Mouse (Mus musculus): ENCODE data around the gene Kcnmb2. TPM values are rescaled to one million over a fixed set of nuclear protein-coding genes. Genes with fewer than 3 reads are reported as not detected.

Gene Kcnmb2
- polyA plus RNA-seq, 1 experiment from 2014 or later = 0.29 TPM

- DNase-seq (no peak), ATAC-seq (ENCODE audit: low read depth) (no peak)
- Histone ChIP-seq H3K4me1 (replicated peaks) (no peaks in the 10 kb centered on the region), H3K27ac (no peak overlapping the region), H3K9ac (no peak overlapping the region), H3K27me3 (no peaks in the 10 kb centered on the region), H3K9me3 (replicated peaks) (no peaks in the 10 kb centered on the region), H3K4me2 (no peak overlapping the region), H3K36me3 (no peaks in the 10 kb centered on the region), H3K4me3 (replicated peaks) (no peak overlapping the region)
- 16% methylated on average over 6 of the region's 6 CpGs for WGBS (ENCODE audit: insufficient replicate concordance)
Measured at GRCm38 (mm10) chr3:31941478-31941877, 39.2 kb downstream of the Kcnmb2 start.

DNA sequence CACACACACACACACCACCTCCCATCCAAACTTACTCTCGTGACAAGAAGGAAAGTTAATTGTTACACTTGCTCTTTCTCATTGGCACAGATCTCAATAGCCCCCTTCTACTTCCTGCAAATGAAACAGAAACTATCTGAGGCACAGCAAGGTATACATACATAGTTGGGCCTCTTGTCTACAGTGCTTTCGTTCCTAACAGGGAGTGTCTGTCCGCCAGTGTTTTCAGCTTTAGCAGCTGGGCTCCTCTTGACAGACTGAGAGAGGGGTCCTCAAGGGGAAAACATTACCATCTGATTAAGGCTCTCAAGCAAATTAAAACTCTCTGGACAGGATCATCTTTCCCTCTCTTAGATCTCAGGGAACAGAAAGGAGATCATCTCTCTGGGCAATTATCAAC lies 51.9 kb downstream of the Kcnmb2 start:
- Histone ChIP-seq H3K4me1 (replicated peaks) (no peaks in the 10 kb centered on the region), H3K4me3 (replicated peaks) (no peak overlapping the region), H3K9ac (no peak overlapping the region), H3K27me3 (no peaks in the 10 kb centered on the region), H3K27ac (no peak overlapping the region), H3K9me3 (replicated peaks) (no peaks in the 10 kb centered on the region), H3K4me2 (no peak overlapping the region), H3K36me3 (no peaks in the 10 kb centered on the region)
- DNase-seq (no peak), ATAC-seq (ENCODE audit: low read depth) (no peak)
- 59% methylated on average over 3 of the region's 3 CpGs for WGBS (ENCODE audit: insufficient replicate concordance)

DNA sequence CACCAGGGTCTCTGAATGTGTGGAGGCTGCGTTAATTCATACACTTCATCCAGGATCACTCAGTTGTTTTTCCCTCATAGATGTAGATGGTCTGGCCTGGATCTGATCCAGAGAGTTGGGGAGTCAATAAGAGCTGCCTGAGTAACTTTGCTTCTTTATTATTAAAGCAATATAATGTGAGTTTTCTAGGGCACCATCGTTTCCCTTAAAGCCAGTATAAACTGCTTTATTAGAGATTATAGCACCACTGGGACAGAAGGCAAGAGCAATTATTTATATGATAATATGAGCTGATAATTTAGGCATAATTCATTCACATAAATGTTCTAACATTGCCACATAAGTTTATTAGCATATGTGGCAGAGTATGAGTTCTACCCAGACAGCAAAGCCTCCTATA lies 52.7 kb downstream of the Kcnmb2 start:
- Histone ChIP-seq H3K27ac (no peak overlapping the region), H3K27me3 (no peaks in the 10 kb centered on the region), H3K9ac (no peak overlapping the region), H3K4me1 (replicated peaks) (no peaks in the 10 kb centered on the region), H3K4me2 (no peak overlapping the region), H3K36me3 (no peaks in the 10 kb centered on the region), H3K4me3 (replicated peaks) (no peak overlapping the region), H3K9me3 (replicated peaks) (no peaks in the 10 kb centered on the region)
- WGBS (ENCODE audit: insufficient replicate concordance) = 58% methylated on average over 2 of the region's 2 CpGs
- DNase-seq (no peak), ATAC-seq (ENCODE audit: low read depth) (no peak)

- Histone ChIP-seq H3K9me3 (replicated peaks) (no peaks in the 10 kb centered on the region), H3K4me2 (no peak overlapping the region), H3K27me3 (no peaks in the 10 kb centered on the region), H3K4me3 (replicated peaks) (no peak overlapping the region), H3K36me3 (no peaks in the 10 kb centered on the region), H3K4me1 (replicated peaks) (no peaks in the 10 kb centered on the region), H3K27ac (no peak overlapping the region), H3K9ac (no peak overlapping the region)
- WGBS (ENCODE audit: insufficient replicate concordance) = 68% methylated on average over 5 of the region's 5 CpGs
- ATAC-seq (ENCODE audit: low read depth) (no peak), DNase-seq (no peak)
Measured at GRCm38 (mm10) chr3:31959821-31960220, 57.5 kb downstream of the Kcnmb2 start.

DNA sequence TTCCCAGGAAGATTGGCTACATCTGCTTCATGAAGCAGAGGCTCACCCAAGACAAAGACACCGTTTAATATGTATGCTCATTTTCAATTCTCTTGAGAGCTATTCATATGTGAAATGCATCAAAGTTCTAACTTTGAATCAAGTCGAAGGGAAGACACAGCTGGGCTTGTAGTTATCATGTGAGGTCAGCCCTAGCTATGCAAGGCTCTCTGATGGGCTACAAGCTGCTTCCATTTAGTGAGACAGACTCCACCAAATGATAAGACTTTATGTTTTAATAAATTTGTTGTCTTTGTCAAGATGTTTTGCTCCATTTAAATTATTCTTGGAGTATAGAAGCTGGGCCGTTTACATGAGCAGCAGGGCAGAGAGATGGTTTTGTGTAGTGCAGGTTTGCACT lies 58.9 kb downstream of the Kcnmb2 start:
- no peak overlapping the region for H3K4me2 ChIP-seq
- no peak overlapping the region for H3K9ac ChIP-seq
- no peaks in the 10 kb centered on the region for H3K27me3 ChIP-seq
- WGBS (ENCODE audit: insufficient replicate concordance) = 53% methylated on average over 3 of the region's 3 CpGs
- ATAC-seq (ENCODE audit: low read depth) = no peak
- no peaks in the 10 kb centered on the region for H3K36me3 ChIP-seq
- H3K9me3 ChIP-seq (replicated peaks) = no peaks in the 10 kb centered on the region
- no peak overlapping the region for H3K27ac ChIP-seq
- no peak overlapping the region for H3K4me3 ChIP-seq (replicated peaks)
- DNase-seq = no peak
- no peaks in the 10 kb centered on the region for H3K4me1 ChIP-seq (replicated peaks)

DNA sequence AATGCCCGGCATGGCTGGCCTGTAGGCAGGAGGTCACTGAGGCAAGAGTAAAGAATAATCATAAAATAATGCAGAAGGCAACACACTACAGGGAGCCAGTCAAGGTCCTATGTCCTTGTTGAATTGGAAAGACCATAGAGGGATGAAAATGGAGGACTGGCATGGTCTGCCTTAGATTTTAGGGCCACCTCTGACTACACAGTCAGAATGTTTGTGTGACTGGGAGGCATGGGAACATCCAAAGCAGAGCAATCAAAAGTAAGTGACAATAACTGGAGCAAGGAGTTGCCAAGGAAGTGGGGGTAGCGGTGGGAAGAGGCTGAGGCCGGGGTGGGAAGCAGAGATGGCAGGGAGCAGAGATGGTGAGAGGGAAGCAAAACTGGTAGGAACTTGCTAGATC lies 60.8 kb downstream of the Kcnmb2 start:
- Histone ChIP-seq H3K27ac (no peak overlapping the region), H3K4me1 (replicated peaks) (no peaks in the 10 kb centered on the region), H3K27me3 (no peaks in the 10 kb centered on the region), H3K9ac (no peak overlapping the region), H3K36me3 (no peaks in the 10 kb centered on the region), H3K9me3 (replicated peaks) (no peaks in the 10 kb centered on the region), H3K4me3 (replicated peaks) (no peak overlapping the region), H3K4me2 (no peak overlapping the region)
- WGBS (ENCODE audit: insufficient replicate concordance) = 69% methylated on average over 3 of the region's 3 CpGs
- no peak for DNase-seq
- ATAC-seq (ENCODE audit: low read depth) = no peak

- Histone ChIP-seq H3K9me3 (replicated peaks) (no peaks in the 10 kb centered on the region), H3K4me1 (replicated peaks) (no peaks in the 10 kb centered on the region), H3K27me3 (no peaks in the 10 kb centered on the region), H3K9ac (no peak overlapping the region), H3K27ac (no peak overlapping the region), H3K4me2 (no peak overlapping the region), H3K4me3 (replicated peaks) (no peak overlapping the region), H3K36me3 (no peaks in the 10 kb centered on the region)
- 13% methylated on average over 3 of the region's 3 CpGs for WGBS (ENCODE audit: insufficient replicate concordance)
- ATAC-seq (ENCODE audit: low read depth) (no peak), DNase-seq (no peak)
Measured at GRCm38 (mm10) chr3:31979661-31980060, 77.4 kb downstream of the Kcnmb2 start.

- ATAC-seq (ENCODE audit: low read depth) (no peak), DNase-seq (no peak)
- WGBS (ENCODE audit: insufficient replicate concordance) = 51% methylated on average over 5 of the region's 5 CpGs
- no peak overlapping the region for H3K9ac ChIP-seq
- H3K36me3 ChIP-seq = no peaks in the 10 kb centered on the region
- H3K9me3 ChIP-seq (replicated peaks) = no peaks in the 10 kb centered on the region
- H3K4me2 ChIP-seq = no peak overlapping the region
- H3K4me3 ChIP-seq (replicated peaks) = no peak overlapping the region
- no peak overlapping the region for H3K27ac ChIP-seq
- H3K27me3 ChIP-seq = no peaks in the 10 kb centered on the region
- H3K4me1 ChIP-seq (replicated peaks) = no peaks in the 10 kb centered on the region
Measured at GRCm38 (mm10) chr3:31982444-31982843, 80.1 kb downstream of the Kcnmb2 start.

DNA sequence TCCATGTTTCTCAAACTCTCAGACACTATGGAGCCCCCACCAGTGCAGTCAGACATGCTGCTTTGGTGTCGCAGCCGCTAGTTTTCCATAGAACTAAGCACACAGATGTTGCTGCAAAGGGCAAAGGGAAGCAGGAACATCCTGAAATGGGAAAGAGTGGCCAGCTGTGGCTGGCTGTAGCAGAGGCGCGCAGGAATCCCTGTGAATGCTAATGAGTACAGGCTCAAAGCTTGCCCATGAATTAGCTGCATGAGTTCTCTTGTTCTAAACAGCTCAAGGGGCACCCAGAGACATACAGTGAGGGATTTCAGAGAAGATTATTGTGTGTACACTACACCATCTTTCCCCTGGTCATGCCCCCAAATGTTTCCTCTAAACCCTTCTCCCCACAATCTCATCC lies 82.8 kb downstream of the Kcnmb2 start:
- Histone ChIP-seq H3K9ac (no peak overlapping the region), H3K4me2 (no peak overlapping the region), H3K4me3 (replicated peaks) (no peak overlapping the region), H3K27ac (no peak overlapping the region), H3K9me3 (replicated peaks) (no peaks in the 10 kb centered on the region), H3K36me3 (no peaks in the 10 kb centered on the region), H3K27me3 (no peaks in the 10 kb centered on the region), H3K4me1 (replicated peaks) (no peaks in the 10 kb centered on the region)
- ATAC-seq (ENCODE audit: low read depth) (no peak), DNase-seq (no peak)
- WGBS (ENCODE audit: insufficient replicate concordance) = 74% methylated on average over 4 of the region's 4 CpGs

- H3K27me3 ChIP-seq = no peaks in the 10 kb centered on the region
- no peak overlapping the region for H3K4me2 ChIP-seq
- H3K36me3 ChIP-seq = no peaks in the 10 kb centered on the region
- no peak for ATAC-seq (ENCODE audit: low read depth)
- 72% methylated on average over 5 of the region's 5 CpGs for WGBS (ENCODE audit: insufficient replicate concordance)
- no peaks in the 10 kb centered on the region for H3K9me3 ChIP-seq (replicated peaks)
- no peak overlapping the region for H3K27ac ChIP-seq
- no peaks in the 10 kb centered on the region for H3K4me1 ChIP-seq (replicated peaks)
- no peak overlapping the region for H3K4me3 ChIP-seq (replicated peaks)
- H3K9ac ChIP-seq = no peak overlapping the region
- no peak for DNase-seq
Measured at GRCm38 (mm10) chr3:31991526-31992045, 89.3 kb downstream of the Kcnmb2 start.

- H3K9me3 ChIP-seq (replicated peaks) = no peaks in the 10 kb centered on the region
- H3K4me3 ChIP-seq (replicated peaks) = no peak overlapping the region
- ATAC-seq (ENCODE audit: low read depth) (no peak), DNase-seq (no peak)
- no peak overlapping the region for H3K4me2 ChIP-seq
- WGBS (ENCODE audit: insufficient replicate concordance) = 74% methylated on average over 5 of the region's 5 CpGs
- H3K9ac ChIP-seq = no peak overlapping the region
- no peak overlapping the region for H3K27ac ChIP-seq
- H3K36me3 ChIP-seq = no peaks in the 10 kb centered on the region
- no peaks in the 10 kb centered on the region for H3K4me1 ChIP-seq (replicated peaks)
- no peaks in the 10 kb centered on the region for H3K27me3 ChIP-seq
Measured at GRCm38 (mm10) chr3:32011566-32011965, 109.3 kb downstream of the Kcnmb2 start.

- H3K4me1 ChIP-seq (replicated peaks) = no peaks in the 10 kb centered on the region
- no peak overlapping the region for H3K9ac ChIP-seq
- H3K4me3 ChIP-seq (replicated peaks) = no peak overlapping the region
- DNase-seq (no peak), ATAC-seq (ENCODE audit: low read depth) (no peak)
- no peaks in the 10 kb centered on the region for H3K36me3 ChIP-seq
- H3K4me2 ChIP-seq = no peak overlapping the region
- no peaks in the 10 kb centered on the region for H3K27me3 ChIP-seq
- H3K27ac ChIP-seq = no peak overlapping the region
- H3K9me3 ChIP-seq (replicated peaks) = no peaks in the 10 kb centered on the region
- 72% methylated on average over 12 of the region's 12 CpGs for WGBS (ENCODE audit: insufficient replicate concordance)
Measured at GRCm38 (mm10) chr3:32012205-32012931, 110.1 kb downstream of the Kcnmb2 start.
